Mouse (Mus musculus) heart, embryonic 15.5 days (tissue): ENCODE data around the gene Ikzf2. TPM values are rescaled to one million over a fixed set of nuclear protein-coding genes. Genes with fewer than 3 reads are reported as not detected.

Source experiments
- ATAC-seq: fragments of 200-750 bp; cut with Nextera tagmentation; replicated peaks from 2 replicates; pipeline ENCODE4 v1.8.0; 2017; ENCODE audit warnings: low read depth, moderate TSS enrichment; ENCODE audit not compliant: insufficient number of reproducible peaks, insufficient read depth, low FRiP score
- H3K27ac ChIP-seq: fragments of 300-500 bp; sonication (generic); 2 replicates; pipeline ENCODE4 v1.5.1; 2015; ENCODE audit warnings: mild to moderate bottlenecking, inconsistent platforms
- H3K27me3 ChIP-seq: fragments of 300-500 bp; sonication (generic); 2 replicates; pipeline ENCODE4 v1.6.1; 2015; ENCODE audit warnings: inconsistent platforms
- H3K36me3 ChIP-seq: fragments of 300-500 bp; sonication (generic); 2 replicates; pipeline ENCODE4 v1.6.1; 2015; ENCODE audit warnings: mild to moderate bottlenecking, inconsistent platforms
- H3K4me1 ChIP-seq: fragments of 300-500 bp; sonication (generic); replicated peaks from 2 replicates; pipeline ENCODE4 v1.6.1; 2015; ENCODE audit warnings: inconsistent platforms
- H3K4me2 ChIP-seq: fragments of 300-500 bp; sonication (generic); 2 replicates; pipeline ENCODE4 v1.6.1; 2015; ENCODE audit warnings: inconsistent platforms, mild to moderate bottlenecking, moderate library complexity
- H3K4me3 ChIP-seq: fragments of 300-500 bp; sonication (generic); 2 replicates; pipeline ENCODE4 v1.5.1; 2015; ENCODE audit warnings: mild to moderate bottlenecking, inconsistent platforms
- H3K9ac ChIP-seq: fragments of 300-500 bp; sonication (generic); 2 replicates; pipeline ENCODE4 v1.6.1; 2015; ENCODE audit warnings: mild to moderate bottlenecking, inconsistent platforms
- H3K9me3 ChIP-seq: fragments of 300-500 bp; sonication (generic); replicated peaks from 2 replicates; pipeline ENCODE4 v1.6.1; 2016; ENCODE audit warnings: inconsistent platforms
- WGBS: fragments of 180-500 bp; shearing (Covaris S2); methylation state at CpG from one replicate; pipeline ENCODE4 v1.1.7; 2015; ENCODE audit warnings: mixed read lengths; 5-methylcytosine and 5-hydroxymethylcytosine counted together
- polyA plus RNA-seq: library from polyadenylated mRNA; unstranded; fragments of >200 nt; fragmentation: Nextera tagmentation; extraction: Ambion mirVana; gene quantifications from 2 replicates; pipeline ENCODE4 v1.2.1, GENCODE M21; 2015

Ikzf2 gene
- polyA plus RNA-seq, 1 experiment from 2014 or later, result 2.3 TPM

- Histone ChIP-seq H3K9ac (no peak overlapping the region), H3K36me3 (no peaks in the 10 kb centered on the region), H3K27me3 (no peaks in the 10 kb centered on the region), H3K4me2 (no peak overlapping the region), H3K9me3 (no peaks in the 10 kb centered on the region), H3K27ac (no peak overlapping the region), H3K4me1 (peaks cover 4% of the 10 kb centered on the region; the same call in 1 of the 2 replicates), H3K4me3 (no peak overlapping the region)
- ATAC-seq, result no peak
- WGBS, result 53% methylated on average over 6 of the region's 6 CpGs
These were observed 29.0 kb downstream of the Ikzf2 start for GRCm38 (mm10) chr1:69658051-69658450.

GRCm38 (mm10) chr1:69657455-69657854 lies 29.6 kb downstream of the Ikzf2 start:
- H3K27me3 ChIP-seq, result no peaks in the 10 kb centered on the region
- H3K9me3 ChIP-seq, result no peaks in the 10 kb centered on the region
- no peak overlapping the region for H3K27ac ChIP-seq
- no peak for ATAC-seq
- H3K9ac ChIP-seq, result no peak overlapping the region
- WGBS, result 66% methylated on average over 3 of the region's 3 CpGs
- H3K36me3 ChIP-seq, result no peaks in the 10 kb centered on the region
- H3K4me3 ChIP-seq, result no peak overlapping the region
- peaks cover 4% of the 10 kb centered on the region; the same call in 1 of the 2 replicates for H3K4me1 ChIP-seq
- H3K4me2 ChIP-seq, result no peak overlapping the region

GRCm38 (mm10) chr1:69656929-69657328 lies 30.1 kb downstream of the Ikzf2 start:
- Histone ChIP-seq H3K4me3 (no peak overlapping the region), H3K9ac (no peak overlapping the region), H3K4me2 (peak overlapping the region; percentile 27), H3K27ac (no peak overlapping the region), H3K4me1 (peaks cover 4% of the 10 kb centered on the region; the same call in 1 of the 2 replicates), H3K27me3 (no peaks in the 10 kb centered on the region), H3K36me3 (no peaks in the 10 kb centered on the region), H3K9me3 (no peaks in the 10 kb centered on the region)
- ATAC-seq, result no peak
- WGBS, result 26% methylated on average over 16 of the region's 16 CpGs

GRCm38 (mm10) chr1:69656047-69656782 lies 30.8 kb downstream of the Ikzf2 start:
- H3K9ac ChIP-seq, result no peak overlapping the region
- H3K36me3 ChIP-seq, result no peaks in the 10 kb centered on the region
- no peak overlapping the region for H3K27ac ChIP-seq
- peaks cover 4% of the 10 kb centered on the region; the same call in 1 of the 2 replicates for H3K4me1 ChIP-seq
- no peak for ATAC-seq
- no peak overlapping the region for H3K4me2 ChIP-seq
- no peaks in the 10 kb centered on the region for H3K9me3 ChIP-seq
- no peaks in the 10 kb centered on the region for H3K27me3 ChIP-seq
- WGBS, result 53% methylated on average over 5 of the region's 5 CpGs
- no peak overlapping the region for H3K4me3 ChIP-seq

- no peak for ATAC-seq
- peaks cover 4% of the 10 kb centered on the region; the same call in 1 of the 2 replicates for H3K4me1 ChIP-seq
- 75% methylated on average over 5 of the region's 5 CpGs for WGBS
- no peak overlapping the region for H3K9ac ChIP-seq
- H3K27me3 ChIP-seq, result no peaks in the 10 kb centered on the region
- H3K4me2 ChIP-seq, result no peak overlapping the region
- no peaks in the 10 kb centered on the region for H3K9me3 ChIP-seq
- no peaks in the 10 kb centered on the region for H3K36me3 ChIP-seq
- H3K27ac ChIP-seq, result no peak overlapping the region
- no peak overlapping the region for H3K4me3 ChIP-seq
These were observed 31.7 kb downstream of the Ikzf2 start for GRCm38 (mm10) chr1:69655368-69655767.

- 65% methylated on average over 1 of the region's 1 CpGs for WGBS
- H3K4me3 ChIP-seq, result no peak overlapping the region
- no peaks in the 10 kb centered on the region for H3K27me3 ChIP-seq
- H3K9ac ChIP-seq, result no peak overlapping the region
- H3K27ac ChIP-seq, result no peak overlapping the region
- H3K4me2 ChIP-seq, result no peak overlapping the region
- H3K4me1 ChIP-seq, result peaks cover 4% of the 10 kb centered on the region; the same call in 1 of the 2 replicates
- no peaks in the 10 kb centered on the region for H3K9me3 ChIP-seq
- no peaks in the 10 kb centered on the region for H3K36me3 ChIP-seq
- no peak for ATAC-seq
These were observed 32.1 kb downstream of the Ikzf2 start for GRCm38 (mm10) chr1:69654955-69655354.

GRCm38 (mm10) chr1:69653419-69653818 lies 33.6 kb downstream of the Ikzf2 start:
- H3K4me1 ChIP-seq, result 0 out of 2 replicates have a peak, but pooled peaks cover 2% of the 10 kb centered on the region
- no peak overlapping the region for H3K4me3 ChIP-seq
- 78% methylated on average over 2 of the region's 2 CpGs for WGBS
- no peaks in the 10 kb centered on the region for H3K36me3 ChIP-seq
- ATAC-seq, result no peak
- no peaks in the 10 kb centered on the region for H3K27me3 ChIP-seq
- H3K27ac ChIP-seq, result no peak overlapping the region
- no peaks in the 10 kb centered on the region for H3K9me3 ChIP-seq
- H3K9ac ChIP-seq, result no peak overlapping the region
- no peak overlapping the region for H3K4me2 ChIP-seq

- WGBS, result 69% methylated on average over 4 of the region's 4 CpGs
- Histone ChIP-seq H3K27ac (no peak overlapping the region), H3K4me1 (no peaks in the 10 kb centered on the region), H3K9ac (no peak overlapping the region), H3K9me3 (no peaks in the 10 kb centered on the region), H3K4me3 (no peak overlapping the region), H3K36me3 (no peaks in the 10 kb centered on the region), H3K27me3 (no peaks in the 10 kb centered on the region), H3K4me2 (no peak overlapping the region)
- no peak for ATAC-seq
These were observed 43.9 kb downstream of the Ikzf2 start for GRCm38 (mm10) chr1:69643138-69643537.

GRCm38 (mm10) chr1:69641986-69642385 lies 45.1 kb downstream of the Ikzf2 start:
- no peaks in the 10 kb centered on the region for H3K27me3 ChIP-seq
- no peak overlapping the region for H3K4me2 ChIP-seq
- H3K36me3 ChIP-seq, result no peaks in the 10 kb centered on the region
- H3K4me1 ChIP-seq, result no peaks in the 10 kb centered on the region
- no peak overlapping the region for H3K27ac ChIP-seq
- ATAC-seq, result no peak
- no peaks in the 10 kb centered on the region for H3K9me3 ChIP-seq
- H3K9ac ChIP-seq, result no peak overlapping the region
- no peak overlapping the region for H3K4me3 ChIP-seq
- WGBS, result 71% methylated on average over 6 of the region's 6 CpGs

GRCm38 (mm10) chr1:69638321-69638720 lies 48.7 kb downstream of the Ikzf2 start:
- no peak overlapping the region for H3K9ac ChIP-seq
- H3K4me2 ChIP-seq, result no peak overlapping the region
- H3K9me3 ChIP-seq, result no peaks in the 10 kb centered on the region
- H3K27me3 ChIP-seq, result no peaks in the 10 kb centered on the region
- no peak overlapping the region for H3K4me3 ChIP-seq
- no peaks in the 10 kb centered on the region; the same call in 1 of the 2 replicates for H3K36me3 ChIP-seq
- 74% methylated on average over 8 of the region's 8 CpGs for WGBS
- no peak overlapping the region for H3K27ac ChIP-seq
- no peak for ATAC-seq
- no peaks in the 10 kb centered on the region for H3K4me1 ChIP-seq

GRCm38 (mm10) chr1:69637907-69638306 lies 49.1 kb downstream of the Ikzf2 start:
- 63% methylated on average over 3 of the region's 3 CpGs for WGBS
- H3K4me2 ChIP-seq, result no peak overlapping the region
- no peak for ATAC-seq

GRCm38 (mm10) chr1:69634259-69634658 lies 52.8 kb downstream of the Ikzf2 start:
- Histone ChIP-seq H3K9me3 (no peaks in the 10 kb centered on the region), H3K27me3 (no peaks in the 10 kb centered on the region), H3K36me3 (no peaks in the 10 kb centered on the region; the same call in 1 of the 2 replicates), H3K4me3 (no peak overlapping the region), H3K27ac (no peak overlapping the region), H3K4me2 (no peak overlapping the region), H3K4me1 (no peaks in the 10 kb centered on the region), H3K9ac (no peak overlapping the region)
- WGBS, result 93% methylated on average over 2 of the region's 2 CpGs
- no peak for ATAC-seq

More at GRCm38 (mm10) chr1:69637907-69638306, 49.1 kb downstream of the Ikzf2 start:
- no peaks in the 10 kb centered on the region for H3K9me3 ChIP-seq
- no peaks in the 10 kb centered on the region for H3K4me1 ChIP-seq
- no peak overlapping the region for H3K9ac ChIP-seq
- H3K36me3 ChIP-seq, result no peaks in the 10 kb centered on the region; the same call in 1 of the 2 replicates
- no peak overlapping the region for H3K27ac ChIP-seq
- no peak overlapping the region for H3K4me3 ChIP-seq
- H3K27me3 ChIP-seq, result no peaks in the 10 kb centered on the region
